Comparison of ENCODE assay signal across 12 mouse cellular contexts in genomic region chr1:90275786-90276520, GRCm38 (mm10).
DNase-seq lines count a peak whose midpoint lies in the region; ATAC-seq and TF ChIP-seq lines count a peak whose summit lies in the region.
"Had no signal": no experiment of that assay in that cellular context is flagged by ENCODE, and none has a peak within 500 bp of the region (broad histone marks: within the 10 kb centered on the region; RNA-seq: fewer than 3 reads in every experiment).

No protein-coding gene starts in this region.

- no peaks in the 10 kb centered on the region for H3K27me3 ChIP-seq in lung, postnatal 0 days (replicated peaks; ENCODE audit: insufficient read depth, low read length)
- H3K27me3 ChIP-seq: embryonic facial prominence, embryonic 15.5 days had no signal

- H3K36me3 ChIP-seq in lung, postnatal 0 days (ENCODE audit: insufficient read depth, low read length), result no peaks in the 10 kb centered on the region
- H3K36me3 ChIP-seq: embryonic facial prominence, embryonic 15.5 days had no signal

- TF ChIP-seq EP300 in lung, postnatal 0 days (IDR thresholded peaks at IDR 0.05), result no peak

- no peak overlapping the region for H3K4me2 ChIP-seq in lung, postnatal 0 days (replicated peaks; ENCODE audit: low read depth, low read length)
- H3K4me2 ChIP-seq: embryonic facial prominence, embryonic 15.5 days; hindbrain, embryonic 14.5 days had no signal

- H3K9ac ChIP-seq in lung, postnatal 0 days (replicated peaks; ENCODE audit: low read depth), result no peak overlapping the region
- H3K9ac ChIP-seq: embryonic facial prominence, embryonic 15.5 days; hindbrain, embryonic 14.5 days had no signal

- TF ChIP-seq CTCF in lung, postnatal 0 days (IDR thresholded peaks at IDR 0.05), result no peak

- no peaks in the 10 kb centered on the region for H3K9me3 ChIP-seq in lung, postnatal 0 days (ENCODE audit: low read length)
- H3K9me3 ChIP-seq: embryonic facial prominence, embryonic 15.5 days had no signal

- ATAC-seq in lung, postnatal 0 days, result peak; percentile 20; the same call in 1 of the 2 replicates

- peak; percentile 91 for DNase-seq in heart, adult 11 months
- no peak for DNase-seq in heart, adult 8-10 months (ENCODE audit: low spot score)
- peak; percentile 38 for DNase-seq in lung, postnatal 0 days (ENCODE audit: low spot score)
- no peak for DNase-seq in lung, adult 18-20 months
- peak; percentile 30 to 70 for DNase-seq in frontal cortex, postnatal 10 days (ENCODE audit: low spot score in 2 of 2)
- peak; percentile 79 to 83 for DNase-seq in right cerebral cortex, adult 2 months (ENCODE audit: low spot score in 2 of 2)
- DNase-seq in embryo, embryonic 10.5 days (ENCODE audit: low spot score), result no peak
- no peak for DNase-seq in cerebellum, postnatal 10 days
- DNase-seq: gastrocnemius, postnatal 14 days; kidney, postnatal 14 days had no signal

- H3K27ac ChIP-seq in lung, postnatal 0 days (ENCODE audit: low read length), result no peak overlapping the region
- H3K27ac ChIP-seq: embryonic facial prominence, embryonic 15.5 days; hindbrain, embryonic 14.5 days had no signal

- 75% methylated on average over 16 of the region's 16 CpGs for WGBS in lung, postnatal 0 days

- no peaks in the 10 kb centered on the region; the same call in 1 of the 2 replicates for H3K4me1 ChIP-seq in lung, postnatal 0 days (ENCODE audit: insufficient read depth, low read depth, low read length)

- no peak overlapping the region for H3K4me3 ChIP-seq in lung, postnatal 0 days (ENCODE audit: low read depth, low read length)
- H3K4me3 ChIP-seq: embryonic facial prominence, embryonic 15.5 days had no signal

Comparison
In these comparisons a context has a peak if more than half of its experiments do, and no peak if none do; other contexts are left out.
1. DNase-seq: peak in heart, adult 11 months (single experiment), lung, postnatal 0 days (single experiment), frontal cortex, postnatal 10 days (2 of 2) and right cerebral cortex, adult 2 months (2 of 2); none in heart, adult 8-10 months (single experiment), lung, adult 18-20 months (0 of 2), embryo, embryonic 10.5 days (single experiment) and cerebellum, postnatal 10 days (0 of 2).